Mouse (Mus musculus): ENCODE data around the gene Ust. TPM values are rescaled to one million over a fixed set of nuclear protein-coding genes. Genes with fewer than 3 reads are reported as not detected.
A peak's percentile ranks its signal among the peaks of the same experiment; 100 is the strongest.

The Ust gene
- polyA plus RNA-seq, 1 experiment from 2014 or later: 10.7 TPM

- peak; percentile 68 for DNase-seq (ENCODE audit: low spot score)
- Histone ChIP-seq H3K27me3 (ENCODE audit: control insufficient read depth, insufficient read depth, low read length) (no peaks in the 10 kb centered on the region), H3K36me3 (replicated peaks; ENCODE audit: control insufficient read depth, insufficient read depth) (no peaks in the 10 kb centered on the region), H3K4me2 (replicated peaks) (no peak overlapping the region), H3K4me3 (replicated peaks; ENCODE audit: low read length) (no peak overlapping the region), H3K4me1 (replicated peaks; ENCODE audit: control insufficient read depth, insufficient read depth, low read length) (no peaks in the 10 kb centered on the region), H3K9ac (no peak overlapping the region), H3K9me3 (ENCODE audit: control insufficient read depth, low read length) (no peaks in the 10 kb centered on the region), H3K27ac (no peak overlapping the region)
- no peak; the same call in 1 of the 2 replicates for ATAC-seq (ENCODE audit: low FRiP score)
- WGBS: 42% methylated on average over 2 of the region's 2 CpGs
Measured at GRCm38 (mm10) chr10:8323304-8323765, 195.3 kb downstream of the Ust start.

- H3K4me3 ChIP-seq (replicated peaks; ENCODE audit: low read length): no peak overlapping the region
- H3K27ac ChIP-seq: no peak overlapping the region
- H3K4me2 ChIP-seq (replicated peaks): no peak overlapping the region
- H3K9me3 ChIP-seq (ENCODE audit: control insufficient read depth, low read length): no peaks in the 10 kb centered on the region
- no peaks in the 10 kb centered on the region for H3K36me3 ChIP-seq (replicated peaks; ENCODE audit: control insufficient read depth, insufficient read depth)
- H3K4me1 ChIP-seq (replicated peaks; ENCODE audit: control insufficient read depth, insufficient read depth, low read length): no peaks in the 10 kb centered on the region
- H3K9ac ChIP-seq: no peak overlapping the region
- DNase-seq (ENCODE audit: low spot score): no peak
- no peak for ATAC-seq (ENCODE audit: low FRiP score)
- H3K27me3 ChIP-seq (ENCODE audit: control insufficient read depth, insufficient read depth, low read length): no peaks in the 10 kb centered on the region
Measured at GRCm38 (mm10) chr10:8320771-8321170, 197.9 kb downstream of the Ust start.

GRCm38 (mm10) chr10:8309435-8309834 is 209.2 kb downstream of the Ust start:
- Histone ChIP-seq H3K9me3 (ENCODE audit: control insufficient read depth, low read length) (no peaks in the 10 kb centered on the region), H3K4me3 (replicated peaks; ENCODE audit: low read length) (no peak overlapping the region), H3K27me3 (ENCODE audit: control insufficient read depth, insufficient read depth, low read length) (no peaks in the 10 kb centered on the region), H3K36me3 (replicated peaks; ENCODE audit: control insufficient read depth, insufficient read depth) (no peaks in the 10 kb centered on the region), H3K27ac (no peak overlapping the region), H3K9ac (no peak overlapping the region), H3K4me1 (replicated peaks; ENCODE audit: control insufficient read depth, insufficient read depth, low read length) (no peaks in the 10 kb centered on the region), H3K4me2 (replicated peaks) (no peak overlapping the region)
- ATAC-seq (ENCODE audit: low FRiP score) (no peak), DNase-seq (ENCODE audit: low spot score) (no peak)
- WGBS: 69% methylated on average over 6 of the region's 6 CpGs

GRCm38 (mm10) chr10:8304211-8304610 is 214.4 kb downstream of the Ust start:
- ATAC-seq (ENCODE audit: low FRiP score) (no peak), DNase-seq (ENCODE audit: low spot score) (no peak)
- Histone ChIP-seq H3K4me2 (replicated peaks) (no peak overlapping the region), H3K9me3 (ENCODE audit: control insufficient read depth, low read length) (no peaks in the 10 kb centered on the region), H3K4me3 (replicated peaks; ENCODE audit: low read length) (no peak overlapping the region), H3K27ac (no peak overlapping the region), H3K9ac (no peak overlapping the region), H3K4me1 (replicated peaks; ENCODE audit: control insufficient read depth, insufficient read depth, low read length) (no peaks in the 10 kb centered on the region), H3K27me3 (ENCODE audit: control insufficient read depth, insufficient read depth, low read length) (no peaks in the 10 kb centered on the region), H3K36me3 (replicated peaks; ENCODE audit: control insufficient read depth, insufficient read depth) (no peaks in the 10 kb centered on the region)
- 70% methylated on average over 4 of the region's 4 CpGs for WGBS

GRCm38 (mm10) chr10:8299166-8299565 is 219.5 kb downstream of the Ust start:
- no peak overlapping the region for H3K4me3 ChIP-seq (replicated peaks; ENCODE audit: low read length)
- no peak for DNase-seq (ENCODE audit: low spot score)

GRCm38 (mm10) chr10:8297214-8297613 is 221.4 kb downstream of the Ust start:
- Histone ChIP-seq H3K9me3 (ENCODE audit: control insufficient read depth, low read length) (no peaks in the 10 kb centered on the region), H3K9ac (no peak overlapping the region), H3K4me2 (replicated peaks) (no peak overlapping the region), H3K4me3 (replicated peaks; ENCODE audit: low read length) (no peak overlapping the region), H3K4me1 (replicated peaks; ENCODE audit: control insufficient read depth, insufficient read depth, low read length) (no peaks in the 10 kb centered on the region), H3K36me3 (replicated peaks; ENCODE audit: control insufficient read depth, insufficient read depth) (no peaks in the 10 kb centered on the region), H3K27ac (no peak overlapping the region), H3K27me3 (ENCODE audit: control insufficient read depth, insufficient read depth, low read length) (no peaks in the 10 kb centered on the region)
- WGBS: 56% methylated on average over 2 of the region's 2 CpGs
- ATAC-seq (ENCODE audit: low FRiP score) (no peak), DNase-seq (ENCODE audit: low spot score) (no peak)

More at GRCm38 (mm10) chr10:8299166-8299565, 219.5 kb downstream of the Ust start:
- no peaks in the 10 kb centered on the region for H3K36me3 ChIP-seq (replicated peaks; ENCODE audit: control insufficient read depth, insufficient read depth)
- no peak for ATAC-seq (ENCODE audit: low FRiP score)
- no peaks in the 10 kb centered on the region for H3K9me3 ChIP-seq (ENCODE audit: control insufficient read depth, low read length)
- no peak overlapping the region for H3K4me2 ChIP-seq (replicated peaks)
- H3K4me1 ChIP-seq (replicated peaks; ENCODE audit: control insufficient read depth, insufficient read depth, low read length): no peaks in the 10 kb centered on the region
- 87% methylated on average over 1 of the region's 1 CpGs for WGBS
- no peak overlapping the region for H3K9ac ChIP-seq
- no peak overlapping the region for H3K27ac ChIP-seq
- H3K27me3 ChIP-seq (ENCODE audit: control insufficient read depth, insufficient read depth, low read length): no peaks in the 10 kb centered on the region

- DNase-seq (ENCODE audit: low spot score) (no peak), ATAC-seq (ENCODE audit: low FRiP score) (no peak)
- H3K4me3 ChIP-seq (replicated peaks; ENCODE audit: low read length): no peak overlapping the region
- H3K9me3 ChIP-seq (ENCODE audit: control insufficient read depth, low read length): no peaks in the 10 kb centered on the region
- H3K4me1 ChIP-seq (replicated peaks; ENCODE audit: control insufficient read depth, insufficient read depth, low read length): no peaks in the 10 kb centered on the region
- no peak overlapping the region for H3K9ac ChIP-seq
- 61% methylated on average over 5 of the region's 5 CpGs for WGBS
- H3K27ac ChIP-seq: no peak overlapping the region
- no peak overlapping the region for H3K4me2 ChIP-seq (replicated peaks)
- H3K27me3 ChIP-seq (ENCODE audit: control insufficient read depth, insufficient read depth, low read length): no peaks in the 10 kb centered on the region
- H3K36me3 ChIP-seq (replicated peaks; ENCODE audit: control insufficient read depth, insufficient read depth): no peaks in the 10 kb centered on the region
Measured at GRCm38 (mm10) chr10:8290661-8291060, 228.0 kb downstream of the Ust start.

- H3K27ac ChIP-seq: no peak overlapping the region
- ATAC-seq (ENCODE audit: low FRiP score) (no peak), DNase-seq (ENCODE audit: low spot score) (no peak)
- H3K36me3 ChIP-seq (replicated peaks; ENCODE audit: control insufficient read depth, insufficient read depth): no peaks in the 10 kb centered on the region
- H3K4me1 ChIP-seq (replicated peaks; ENCODE audit: control insufficient read depth, insufficient read depth, low read length): no peaks in the 10 kb centered on the region
- no peaks in the 10 kb centered on the region for H3K27me3 ChIP-seq (ENCODE audit: control insufficient read depth, insufficient read depth, low read length)
- no peak overlapping the region for H3K9ac ChIP-seq
- 27% methylated on average over 6 of the region's 6 CpGs for WGBS
- H3K4me2 ChIP-seq (replicated peaks): no peak overlapping the region
- H3K9me3 ChIP-seq (ENCODE audit: control insufficient read depth, low read length): no peaks in the 10 kb centered on the region
- H3K4me3 ChIP-seq (replicated peaks; ENCODE audit: low read length): no peak overlapping the region
Measured at GRCm38 (mm10) chr10:8287350-8287791, 231.3 kb downstream of the Ust start.

- H3K9ac ChIP-seq: no peak overlapping the region
- H3K4me1 ChIP-seq (replicated peaks; ENCODE audit: control insufficient read depth, insufficient read depth, low read length): no peaks in the 10 kb centered on the region
- no peak overlapping the region for H3K4me2 ChIP-seq (replicated peaks)
- no peak overlapping the region for H3K4me3 ChIP-seq (replicated peaks; ENCODE audit: low read length)
- WGBS: 90% methylated on average over 3 of the region's 3 CpGs
- H3K36me3 ChIP-seq (replicated peaks; ENCODE audit: control insufficient read depth, insufficient read depth): no peaks in the 10 kb centered on the region
- no peak for ATAC-seq (ENCODE audit: low FRiP score)
- H3K27me3 ChIP-seq (ENCODE audit: control insufficient read depth, insufficient read depth, low read length): no peaks in the 10 kb centered on the region
- no peaks in the 10 kb centered on the region for H3K9me3 ChIP-seq (ENCODE audit: control insufficient read depth, low read length)
- no peak overlapping the region for H3K27ac ChIP-seq
- no peak for DNase-seq (ENCODE audit: low spot score)
Measured at GRCm38 (mm10) chr10:8283991-8284390, 234.6 kb downstream of the Ust start.

GRCm38 (mm10) chr10:8277094-8277493 is 241.5 kb downstream of the Ust start:
- no peaks in the 10 kb centered on the region for H3K36me3 ChIP-seq (replicated peaks; ENCODE audit: control insufficient read depth, insufficient read depth)
- no peak overlapping the region for H3K4me3 ChIP-seq (replicated peaks; ENCODE audit: low read length)
- H3K9me3 ChIP-seq (ENCODE audit: control insufficient read depth, low read length): no peaks in the 10 kb centered on the region
- H3K27me3 ChIP-seq (ENCODE audit: control insufficient read depth, insufficient read depth, low read length): no peaks in the 10 kb centered on the region
- no peak overlapping the region for H3K27ac ChIP-seq
- H3K4me1 ChIP-seq (replicated peaks; ENCODE audit: control insufficient read depth, insufficient read depth, low read length): no peaks in the 10 kb centered on the region
- 86% methylated on average over 5 of the region's 5 CpGs for WGBS
- no peak for DNase-seq (ENCODE audit: low spot score)
- no peak overlapping the region for H3K4me2 ChIP-seq (replicated peaks)
- H3K9ac ChIP-seq: no peak overlapping the region
- no peak for ATAC-seq (ENCODE audit: low FRiP score)

Measured in hindbrain, embryonic 14.5 days (tissue).